In the genomic region with DNA sequence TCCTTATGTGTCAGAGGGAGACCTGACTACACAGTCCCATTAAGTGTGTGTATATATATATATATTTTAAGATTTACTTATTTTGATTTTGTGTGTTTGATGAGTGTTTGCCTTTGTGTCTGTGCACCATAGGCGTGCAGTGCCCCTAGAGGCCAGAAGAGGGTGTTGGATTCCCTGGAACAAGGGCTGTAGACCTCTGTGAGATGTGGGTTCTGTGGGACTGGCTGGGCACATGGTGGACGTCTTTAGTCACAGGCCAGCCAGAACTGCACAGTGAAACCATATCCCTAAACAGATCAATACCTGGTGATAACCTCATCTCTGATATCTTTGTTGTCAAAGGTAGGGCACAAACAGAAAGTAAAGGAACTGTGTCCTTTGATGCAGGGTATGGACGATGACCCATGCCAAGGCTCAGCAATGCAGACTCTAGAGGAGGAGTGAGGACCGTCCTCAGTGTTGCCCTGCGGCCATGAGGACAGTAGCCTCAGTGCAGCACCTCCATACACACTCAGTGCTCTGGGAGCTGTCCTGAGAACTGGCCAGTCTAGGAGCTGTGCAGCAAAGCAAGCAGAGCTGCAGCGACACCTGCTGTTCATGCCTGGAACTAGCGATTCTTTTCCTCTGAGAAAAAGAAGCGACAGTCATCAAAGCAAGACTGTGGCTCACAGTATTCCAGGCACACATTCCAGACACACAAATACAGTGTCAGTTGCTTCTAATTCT, we compare ENCODE assay signal across 9 mouse cellular contexts. TPM values are rescaled to one million over a fixed set of nuclear protein-coding genes. Genes with fewer than 3 reads are reported as not detected.
DNase-seq lines count a peak whose midpoint lies in the region; ATAC-seq and TF ChIP-seq lines count a peak whose summit lies in the region.
"Had no signal": no experiment of that assay in that cellular context is flagged by ENCODE, and none has a peak within 500 bp of the region (broad histone marks: within the 10 kb centered on the region; RNA-seq: fewer than 3 reads in every experiment).

No protein-coding gene starts in this region.

- H3K36me3 ChIP-seq in forebrain, postnatal 0 days (ENCODE audit: insufficient read depth), result peaks cover 21% of the 10 kb centered on the region
- peaks cover 26% of the 10 kb centered on the region for H3K36me3 ChIP-seq in intestine, embryonic 15.5 days
- H3K36me3 ChIP-seq in limb, embryonic 12.5 days, result peaks cover 61% of the 10 kb centered on the region
- H3K36me3 ChIP-seq in midbrain, embryonic 15.5 days (replicated peaks), result peaks cover 12% of the 10 kb centered on the region; the same call in 1 of the 2 replicates

- no peak overlapping the region for H3K9ac ChIP-seq in forebrain, postnatal 0 days
- no peak overlapping the region for H3K9ac ChIP-seq in intestine, embryonic 15.5 days
- H3K9ac ChIP-seq in limb, embryonic 12.5 days (replicated peaks), result no peak overlapping the region
- H3K9ac ChIP-seq in midbrain, embryonic 15.5 days, result no peak overlapping the region
- H3K9ac ChIP-seq: midbrain, embryonic 12.5 days had no signal

- WGBS in forebrain, postnatal 0 days, result 63% methylated on average over 8 of the region's 8 CpGs
- 61% methylated on average over 8 of the region's 8 CpGs for WGBS in intestine, embryonic 15.5 days
- WGBS in limb, embryonic 12.5 days, result 64% methylated on average over 8 of the region's 8 CpGs
- WGBS in midbrain, embryonic 15.5 days, result 61% methylated on average over 8 of the region's 8 CpGs

- peak; percentile 71 to 91 for DNase-seq in adrenal gland, adult (ENCODE audit: inconsistent age in 2 of 2, low spot score in 1 of 2)
- no peak for DNase-seq in adrenal gland, adult 8-10 months
- peak; percentile 87 to 88 for DNase-seq in cerebellum, adult 18-20 months
- DNase-seq in forebrain, postnatal 0 days, result peak; percentile 85
- DNase-seq in spleen, postnatal 36 days (ENCODE audit: low spot score in 2 of 2), result peak; percentile 14 to 31

- H3K4me2 ChIP-seq in forebrain, postnatal 0 days (ENCODE audit: low read depth), result no peak overlapping the region
- no peak overlapping the region for H3K4me2 ChIP-seq in intestine, embryonic 15.5 days (replicated peaks)
- no peak overlapping the region for H3K4me2 ChIP-seq in limb, embryonic 12.5 days
- H3K4me2 ChIP-seq in midbrain, embryonic 15.5 days, result no peak overlapping the region
- H3K4me2 ChIP-seq: midbrain, embryonic 12.5 days had no signal

- no peaks in the 10 kb centered on the region for H3K4me1 ChIP-seq in forebrain, postnatal 0 days (ENCODE audit: insufficient read depth)
- H3K4me1 ChIP-seq in intestine, embryonic 15.5 days (replicated peaks), result no peaks in the 10 kb centered on the region
- H3K4me1 ChIP-seq in limb, embryonic 12.5 days (replicated peaks), result peaks cover 14% of the 10 kb centered on the region
- H3K4me1 ChIP-seq in midbrain, embryonic 15.5 days, result 0 out of 2 replicates have a peak, but pooled peaks cover 2% of the 10 kb centered on the region
- H3K4me1 ChIP-seq: midbrain, embryonic 12.5 days had no signal

- H3K9me3 ChIP-seq in forebrain, postnatal 0 days (ENCODE audit: low read length), result no peaks in the 10 kb centered on the region
- H3K9me3 ChIP-seq in intestine, embryonic 15.5 days, result no peaks in the 10 kb centered on the region
- peaks cover 13% of the 10 kb centered on the region for H3K9me3 ChIP-seq in limb, embryonic 12.5 days
- no peaks in the 10 kb centered on the region for H3K9me3 ChIP-seq in midbrain, embryonic 15.5 days

- no peaks in the 10 kb centered on the region for H3K27me3 ChIP-seq in forebrain, postnatal 0 days (ENCODE audit: insufficient read depth, low read length)
- H3K27me3 ChIP-seq in intestine, embryonic 15.5 days (replicated peaks), result no peaks in the 10 kb centered on the region
- H3K27me3 ChIP-seq in limb, embryonic 12.5 days, result no peaks in the 10 kb centered on the region
- no peaks in the 10 kb centered on the region for H3K27me3 ChIP-seq in midbrain, embryonic 15.5 days (replicated peaks)
- H3K27me3 ChIP-seq: midbrain, embryonic 12.5 days had no signal

- H3K27ac ChIP-seq in forebrain, postnatal 0 days (ENCODE audit: low read depth, low read length), result no peak overlapping the region
- H3K27ac ChIP-seq in intestine, embryonic 15.5 days, result no peak overlapping the region
- no peak overlapping the region for H3K27ac ChIP-seq in limb, embryonic 12.5 days
- no peak overlapping the region for H3K27ac ChIP-seq in midbrain, embryonic 15.5 days
- H3K27ac ChIP-seq: midbrain, embryonic 12.5 days had no signal

- peak; percentile 85 for ATAC-seq in forebrain, postnatal 0 days
- ATAC-seq in intestine, embryonic 15.5 days, result peak; percentile 65; the same call in 1 of the 2 replicates
- ATAC-seq in limb, embryonic 12.5 days (ENCODE audit: insufficient number of reproducible peaks, insufficient read depth, low FRiP score, low TSS enrichment, low read depth), result 0 out of 2 replicates have a peak, but pooled peaks have one; percentile 39
- ATAC-seq in midbrain, embryonic 15.5 days (replicated peaks), result peak; percentile 80; the same call in 1 of the 2 replicates

- H3K4me3 ChIP-seq in forebrain, postnatal 0 days (ENCODE audit: low read depth, low read length), result no peak overlapping the region
- no peak overlapping the region for H3K4me3 ChIP-seq in intestine, embryonic 15.5 days (replicated peaks)
- H3K4me3 ChIP-seq in limb, embryonic 12.5 days (replicated peaks), result no peak overlapping the region
- no peak overlapping the region for H3K4me3 ChIP-seq in midbrain, embryonic 15.5 days
- H3K4me3 ChIP-seq: midbrain, embryonic 12.5 days had no signal

- TF ChIP-seq CTCF in forebrain, postnatal 0 days (IDR thresholded peaks at IDR 0.05; ENCODE audit: low read depth), result peak; percentile 92

RNA-seq across cellular contexts. Expression of gene Spdef, which starts 40.2 kb away (rescaled TPM):
- total RNA-seq in adrenal gland, adult 8-10 months (2022), result under 1 TPM in 1 of 4 experiments, not detected in 3; 0.37 TPM
- 2.3 and 3.5 TPM in 2 replicates for total RNA-seq in forebrain, postnatal 0 days (2014; rRNA removed)
- 1.5 and 2.3 TPM in 2 replicates for polyA plus RNA-seq in forebrain, postnatal 0 days (2015; fragmentation: Nextera tagmentation; extraction: Ambion mirVana)
- 14.1 and 17.1 TPM in 2 replicates for polyA plus RNA-seq in intestine, embryonic 15.5 days (2015; fragmentation: Nextera tagmentation; extraction: Ambion mirVana)
- polyA plus RNA-seq in limb, embryonic 12.5 days (2016; fragmentation: Nextera tagmentation; extraction: Ambion mirVana), result 0.21 and 0.36 TPM in 2 replicates
- polyA plus RNA-seq in midbrain, embryonic 15.5 days (2015; fragmentation: Nextera tagmentation; extraction: Ambion mirVana), result 1.6 and 1.8 TPM in 2 replicates

RNA-seq across cellular contexts. Expression of gene D17Wsu92e, which starts 51.5 kb away (rescaled TPM):
- total RNA-seq in adrenal gland, adult 8-10 months (2022), result 100 to 1,000 TPM; 149 to 177 (median 165) TPM
- total RNA-seq in forebrain, postnatal 0 days (2014; rRNA removed), result 63.6 and 70.5 TPM in 2 replicates
- polyA plus RNA-seq in forebrain, postnatal 0 days (2015; fragmentation: Nextera tagmentation; extraction: Ambion mirVana), result 8.6 and 9.4 TPM in 2 replicates
- polyA plus RNA-seq in intestine, embryonic 15.5 days (2015; fragmentation: Nextera tagmentation; extraction: Ambion mirVana), result 19.0 and 22.1 TPM in 2 replicates
- 18.2 and 18.6 TPM in 2 replicates for polyA plus RNA-seq in limb, embryonic 12.5 days (2016; fragmentation: Nextera tagmentation; extraction: Ambion mirVana)
- polyA plus RNA-seq in midbrain, embryonic 15.5 days (2015; fragmentation: Nextera tagmentation; extraction: Ambion mirVana), result 10.9 and 11.4 TPM in 2 replicates
